Comparison of ENCODE assay signal across 18 mouse cellular contexts in the genomic region with DNA sequence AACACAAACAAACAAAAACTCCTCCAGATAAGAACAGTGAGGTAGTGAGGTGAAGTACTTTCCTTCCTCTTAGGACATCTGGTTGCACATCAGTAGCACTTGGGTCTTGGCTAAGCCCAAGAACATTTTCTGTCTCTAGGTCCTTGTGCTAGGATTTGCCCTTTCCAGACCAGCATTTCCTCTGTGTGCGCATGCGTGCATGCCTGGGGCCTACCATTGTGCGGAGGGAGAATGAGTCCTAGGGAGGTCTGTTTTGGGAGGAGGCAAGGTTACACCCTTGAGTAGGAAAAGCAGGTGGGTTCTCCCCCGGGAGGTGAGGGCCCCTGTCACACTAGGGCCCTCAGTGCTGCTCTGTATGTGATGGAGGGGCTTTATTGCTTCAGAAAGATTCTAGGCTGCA. TPM values are rescaled to one million over a fixed set of nuclear protein-coding genes. Genes with fewer than 3 reads are reported as not detected.
DNase-seq lines count a peak whose midpoint lies in the region; ATAC-seq and TF ChIP-seq lines count a peak whose summit lies in the region.
"Had no signal": no experiment of that assay in that cellular context is flagged by ENCODE, and none has a peak within 500 bp of the region (broad histone marks: within the 10 kb centered on the region; RNA-seq: fewer than 3 reads in every experiment).

No protein-coding gene starts in this region.

- no peak for TF ChIP-seq EP300 in stomach, postnatal 0 days (optimal IDR thresholded peaks at IDR 0.05)

- peaks cover 48% of the 10 kb centered on the region for H3K4me1 ChIP-seq in heart, embryonic 13.5 days
- 0 out of 2 replicates have a peak, but pooled peaks cover 3% of the 10 kb centered on the region for H3K4me1 ChIP-seq in neural tube, embryonic 14.5 days (ENCODE audit: control insufficient read depth, insufficient read depth, low read length)
- peaks cover 57% of the 10 kb centered on the region for H3K4me1 ChIP-seq in embryonic facial prominence, embryonic 10.5 days
- H3K4me1 ChIP-seq in stomach, postnatal 0 days (replicated peaks; ENCODE audit: control insufficient read depth, insufficient read depth) = 0 out of 2 replicates have a peak, but pooled peaks cover 5% of the 10 kb centered on the region

- no peak for TF ChIP-seq CTCF in stomach, postnatal 0 days (IDR thresholded peaks at IDR 0.05; ENCODE audit: low read depth)

- 0 out of 2 replicates have a peak overlapping the region, but pooled peaks have one; percentile 50 for H3K9ac ChIP-seq in heart, embryonic 13.5 days
- no peak overlapping the region for H3K9ac ChIP-seq in neural tube, embryonic 14.5 days (replicated peaks; ENCODE audit: low read depth, low read length)
- H3K9ac ChIP-seq in stomach, postnatal 0 days (ENCODE audit: low read length) = no peak overlapping the region
- H3K9ac ChIP-seq: hindbrain, embryonic 14.5 days; kidney, embryonic 15.5 days; limb, embryonic 15.5 days; liver, embryonic 13.5 days had no signal

- no peak overlapping the region for H3K4me3 ChIP-seq in heart, embryonic 13.5 days
- no peak overlapping the region for H3K4me3 ChIP-seq in neural tube, embryonic 14.5 days (ENCODE audit: low read depth, low read length)
- no peak overlapping the region for H3K4me3 ChIP-seq in embryonic facial prominence, embryonic 10.5 days
- no peak overlapping the region for H3K4me3 ChIP-seq in stomach, postnatal 0 days (ENCODE audit: low read depth, low read length)
- H3K4me3 ChIP-seq: erythroblast, embryonic 14.5 days; heart, embryonic 10.5 days; kidney, embryonic 15.5 days; limb, embryonic 15.5 days; liver, embryonic 13.5 days had no signal

- intact Hi-C loops in heart, postnatal 25 days (cut with DNase I) = loop anchor here (1.0 to 2.0 kb wide), 2 partner anchors 194 to 436 kb away; no protein-coding TSS in a partner anchor

- no peak for ATAC-seq in heart, embryonic 13.5 days (ENCODE audit: extremely low read depth, insufficient number of reproducible peaks, low FRiP score, low TSS enrichment)
- peak; percentile 41; the same call in 1 of the 2 replicates for ATAC-seq in neural tube, embryonic 14.5 days (ENCODE audit: low read depth)
- no peak for ATAC-seq in stomach, postnatal 0 days (ENCODE audit: low FRiP score, low TSS enrichment)

- no peaks in the 10 kb centered on the region for H3K9me3 ChIP-seq in heart, embryonic 13.5 days
- no peaks in the 10 kb centered on the region for H3K9me3 ChIP-seq in neural tube, embryonic 14.5 days (ENCODE audit: control insufficient read depth, low read length)
- no peaks in the 10 kb centered on the region for H3K9me3 ChIP-seq in embryonic facial prominence, embryonic 10.5 days
- no peaks in the 10 kb centered on the region for H3K9me3 ChIP-seq in stomach, postnatal 0 days (ENCODE audit: control insufficient read depth, low read length)
- H3K9me3 ChIP-seq: G1E; heart, embryonic 10.5 days; kidney, embryonic 15.5 days; limb, embryonic 15.5 days; liver, embryonic 13.5 days had no signal

- DNase-seq in heart, postnatal 25 days (ENCODE audit: low spot score) = no peak
- DNase-seq in neural tube, embryonic 10.5 days (ENCODE audit: extremely low spot score, low spot score) = no peak
- no peak for DNase-seq in embryonic facial prominence, embryonic 10.5 days (ENCODE audit: low spot score)
- DNase-seq in stomach, postnatal 0 days (ENCODE audit: low spot score) = no peak
- DNase-seq in urinary bladder, adult 18-20 months (ENCODE audit: low spot score in 2 of 2) = no peak
- no peak for DNase-seq in urinary bladder, postnatal 14 days (ENCODE audit: low spot score)
- DNase-seq: cerebellum, adult 11 months; cerebellum, adult 9-10 months; liver, embryonic 13.5 days had no signal

- no peak overlapping the region for H3K4me2 ChIP-seq in heart, embryonic 13.5 days
- H3K4me2 ChIP-seq in neural tube, embryonic 14.5 days (ENCODE audit: low read depth, low read length) = no peak overlapping the region
- H3K4me2 ChIP-seq in stomach, postnatal 0 days (replicated peaks; ENCODE audit: low read depth) = no peak overlapping the region
- H3K4me2 ChIP-seq: liver, embryonic 13.5 days had no signal

- H3K27me3 ChIP-seq in heart, embryonic 13.5 days (replicated peaks) = no peaks in the 10 kb centered on the region
- no peaks in the 10 kb centered on the region for H3K27me3 ChIP-seq in neural tube, embryonic 14.5 days (ENCODE audit: control insufficient read depth, insufficient read depth, low read length)
- H3K27me3 ChIP-seq in embryonic facial prominence, embryonic 10.5 days (replicated peaks; ENCODE audit: low read depth, poor library complexity, severe bottlenecking) = peaks cover 9% of the 10 kb centered on the region; the same call in 1 of the 2 replicates
- no peaks in the 10 kb centered on the region for H3K27me3 ChIP-seq in stomach, postnatal 0 days (ENCODE audit: control insufficient read depth, insufficient read depth, low read length)
- H3K27me3 ChIP-seq: kidney, embryonic 15.5 days; limb, embryonic 15.5 days had no signal

- H3K27ac ChIP-seq in heart, embryonic 13.5 days (replicated peaks) = no peak overlapping the region
- H3K27ac ChIP-seq in neural tube, embryonic 14.5 days (ENCODE audit: low read depth, low read length) = no peak overlapping the region
- H3K27ac ChIP-seq in embryonic facial prominence, embryonic 10.5 days (replicated peaks) = peak overlapping the region; percentile 0; the same call in 1 of the 2 replicates
- 0 out of 2 replicates have a peak overlapping the region, but pooled peaks have one; percentile 18 for H3K27ac ChIP-seq in stomach, postnatal 0 days (replicated peaks)
- H3K27ac ChIP-seq: hindbrain, embryonic 14.5 days; kidney, embryonic 15.5 days; limb, embryonic 15.5 days; liver, embryonic 13.5 days; macrophage had no signal

- peaks cover 13% of the 10 kb centered on the region for H3K36me3 ChIP-seq in heart, embryonic 13.5 days
- H3K36me3 ChIP-seq in neural tube, embryonic 14.5 days (ENCODE audit: control insufficient read depth, insufficient read depth, low read length) = no peaks in the 10 kb centered on the region
- H3K36me3 ChIP-seq in embryonic facial prominence, embryonic 10.5 days (replicated peaks) = no peaks in the 10 kb centered on the region
- H3K36me3 ChIP-seq in stomach, postnatal 0 days (ENCODE audit: control insufficient read depth, insufficient read depth, low read length) = no peaks in the 10 kb centered on the region
- H3K36me3 ChIP-seq: G1E; kidney, embryonic 15.5 days; limb, embryonic 15.5 days had no signal

- 79% methylated on average over 4 of the region's 4 CpGs for WGBS in heart, embryonic 13.5 days
- 90% methylated on average over 4 of the region's 4 CpGs for WGBS in neural tube, embryonic 14.5 days
- 83% methylated on average over 4 of the region's 4 CpGs for WGBS in embryonic facial prominence, embryonic 10.5 days
- WGBS in stomach, postnatal 0 days = 87% methylated on average over 4 of the region's 4 CpGs

RNA-seq across cellular contexts. Expression of gene Slc25a51, which starts 10.5 kb away (rescaled TPM):
- 59.0 and 64.6 TPM in 2 replicates for polyA plus RNA-seq in heart, embryonic 13.5 days (2015; fragmentation: Nextera tagmentation; extraction: Ambion mirVana)
- 100 to 1,000 TPM; 105 to 128 TPM for total RNA-seq in heart, postnatal 25 days (2021)
- 72.3 and 74.9 TPM in 2 replicates for polyA plus RNA-seq in neural tube, embryonic 14.5 days (2014; fragmentation: Nextera tagmentation; extraction: Ambion mirVana)
- 82.0 and 87.0 TPM in 2 replicates for polyA plus RNA-seq in embryonic facial prominence, embryonic 10.5 days (2016; fragmentation: Nextera tagmentation; extraction: Ambion mirVana)
- 39.9 and 40.5 TPM in 2 replicates for polyA plus RNA-seq in stomach, postnatal 0 days (2015; fragmentation: Nextera tagmentation; extraction: Ambion mirVana)

Comparison
In these comparisons a context has a peak if more than half of its experiments do, and no peak if none do; other contexts are left out.
1. H3K27ac ChIP-seq: peak in embryonic facial prominence, embryonic 10.5 days (single experiment) and stomach, postnatal 0 days (single experiment); none in heart, embryonic 13.5 days (single experiment) and neural tube, embryonic 14.5 days (single experiment).